Mouse (Mus musculus) intestine, embryonic 15.5 days (tissue): ENCODE results near the gene Sntg2. TPM values are rescaled to one million over a fixed set of nuclear protein-coding genes. Genes with fewer than 3 reads are reported as not detected.
A peak's percentile ranks its signal among the peaks of the same experiment; 100 is the strongest.

Source experiments
- ATAC-seq: fragments of 200-750 bp; cut with Nextera tagmentation; 2 replicates; pipeline ENCODE4 v1.8.0; 2017; ENCODE audit warnings: moderate TSS enrichment, moderate library complexity
- H3K27ac ChIP-seq: fragments of 300-500 bp; sonication (generic); 2 replicates; pipeline ENCODE4 v1.5.1; 2015; ENCODE audit warnings: mild to moderate bottlenecking, inconsistent platforms
- H3K27me3 ChIP-seq: fragments of 300-500 bp; sonication (generic); replicated peaks from 2 replicates; pipeline ENCODE4 v1.6.1; 2015; ENCODE audit warnings: inconsistent platforms
- H3K36me3 ChIP-seq: fragments of 300-500 bp; sonication (generic); 2 replicates; pipeline ENCODE4 v1.6.1; 2015; ENCODE audit warnings: inconsistent platforms
- H3K4me1 ChIP-seq: fragments of 300-500 bp; sonication (generic); replicated peaks from 2 replicates; pipeline ENCODE4 v1.6.1; 2015; ENCODE audit warnings: inconsistent platforms
- H3K4me2 ChIP-seq: fragments of 300-500 bp; sonication (generic); replicated peaks from 2 replicates; pipeline ENCODE4 v1.6.1; 2015; ENCODE audit warnings: mild to moderate bottlenecking, inconsistent platforms
- H3K4me3 ChIP-seq: fragments of 300-500 bp; sonication (generic); replicated peaks from 2 replicates; pipeline ENCODE4 v1.5.1; 2015; ENCODE audit warnings: inconsistent platforms
- H3K9ac ChIP-seq: fragments of 300-500 bp; sonication (generic); 2 replicates; pipeline ENCODE4 v1.6.1; 2015; ENCODE audit warnings: inconsistent platforms
- H3K9me3 ChIP-seq: fragments of 300-500 bp; sonication (generic); 2 replicates; pipeline ENCODE4 v1.6.1; 2016; ENCODE audit warnings: inconsistent platforms
- WGBS: fragments of 180-500 bp; shearing (Covaris S2); methylation state at CpG from one replicate; pipeline ENCODE4 v1.1.7; 2015; 5-methylcytosine and 5-hydroxymethylcytosine counted together
- polyA plus RNA-seq: library from polyadenylated mRNA; unstranded; fragments of >200 nt; fragmentation: Nextera tagmentation; extraction: Ambion mirVana; gene quantifications from 2 replicates; pipeline ENCODE4 v1.2.1, GENCODE M21; 2015

The Sntg2 gene
- polyA plus RNA-seq, 1 experiment from 2014 or later: 27.6 TPM

DNA sequence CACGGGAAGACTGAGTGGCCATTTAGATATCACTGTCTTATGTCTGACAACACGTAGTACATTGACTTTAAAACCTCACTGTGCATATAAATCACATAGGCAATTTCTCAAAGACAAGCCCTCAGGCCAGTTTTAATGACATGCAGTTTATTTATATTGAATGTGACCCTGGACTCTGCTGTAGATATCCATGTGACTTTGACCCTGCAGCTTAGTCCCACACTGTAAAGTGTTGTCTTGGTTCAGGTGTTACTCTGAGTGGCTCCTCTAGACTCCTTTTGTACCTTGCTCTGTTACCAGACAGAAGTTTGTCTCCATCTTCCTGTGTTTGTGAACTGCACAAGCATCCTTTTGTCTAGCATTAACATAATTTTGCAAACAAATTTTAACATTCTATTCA lies 112.0 kb downstream of the Sntg2 start:
- no peaks in the 10 kb centered on the region for H3K36me3 ChIP-seq
- H3K9me3 ChIP-seq: no peaks in the 10 kb centered on the region
- H3K4me1 ChIP-seq: no peaks in the 10 kb centered on the region
- no peak overlapping the region for H3K27ac ChIP-seq
- ATAC-seq: peak; percentile 53; the same call in 1 of the 2 replicates
- H3K9ac ChIP-seq: no peak overlapping the region
- no peaks in the 10 kb centered on the region for H3K27me3 ChIP-seq
- WGBS: 13% methylated on average over 2 of the region's 2 CpGs
- no peak overlapping the region for H3K4me2 ChIP-seq
- no peak overlapping the region for H3K4me3 ChIP-seq

GRCm38 (mm10) chr12:30258641-30259040 lies 114.5 kb downstream of the Sntg2 start:
- Histone ChIP-seq H3K4me2 (no peak overlapping the region), H3K9ac (no peak overlapping the region), H3K4me1 (no peaks in the 10 kb centered on the region), H3K27ac (no peak overlapping the region), H3K4me3 (no peak overlapping the region), H3K27me3 (no peaks in the 10 kb centered on the region), H3K36me3 (no peaks in the 10 kb centered on the region), H3K9me3 (no peaks in the 10 kb centered on the region)
- no peak for ATAC-seq
- 52% methylated on average over 2 of the region's 2 CpGs for WGBS

- Histone ChIP-seq H3K36me3 (no peaks in the 10 kb centered on the region), H3K9ac (no peak overlapping the region), H3K4me1 (no peaks in the 10 kb centered on the region), H3K27ac (no peak overlapping the region), H3K9me3 (no peaks in the 10 kb centered on the region), H3K27me3 (no peaks in the 10 kb centered on the region), H3K4me2 (no peak overlapping the region), H3K4me3 (no peak overlapping the region)
- 92% methylated on average over 7 of the region's 7 CpGs for WGBS
- no peak for ATAC-seq
These were observed 115.5 kb downstream of the Sntg2 start for GRCm38 (mm10) chr12:30257664-30258063.

DNA sequence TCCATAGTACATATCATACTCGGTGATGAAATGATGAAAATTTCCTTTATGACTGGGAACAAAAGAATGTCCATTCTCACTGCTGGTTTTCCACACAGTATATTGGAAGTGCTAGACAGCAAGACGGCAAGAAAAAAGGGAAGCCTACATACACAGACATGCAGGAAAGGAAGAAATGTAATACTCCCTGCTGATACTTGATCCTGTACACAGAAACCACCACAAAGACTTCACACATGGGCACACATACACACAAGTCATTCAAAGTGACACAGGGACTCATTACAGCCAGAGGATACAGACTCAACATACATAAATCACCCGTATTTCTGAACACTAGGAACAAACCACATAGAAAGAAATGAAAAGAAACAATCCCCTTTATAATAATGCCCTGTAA lies 117.0 kb downstream of the Sntg2 start:
- H3K27ac ChIP-seq: no peak overlapping the region
- no peaks in the 10 kb centered on the region for H3K36me3 ChIP-seq
- WGBS: 85% methylated on average over 3 of the region's 3 CpGs
- H3K4me1 ChIP-seq: no peaks in the 10 kb centered on the region
- no peak overlapping the region for H3K4me2 ChIP-seq
- ATAC-seq: no peak
- H3K9ac ChIP-seq: no peak overlapping the region
- no peak overlapping the region for H3K4me3 ChIP-seq
- H3K27me3 ChIP-seq: no peaks in the 10 kb centered on the region
- no peaks in the 10 kb centered on the region for H3K9me3 ChIP-seq

DNA sequence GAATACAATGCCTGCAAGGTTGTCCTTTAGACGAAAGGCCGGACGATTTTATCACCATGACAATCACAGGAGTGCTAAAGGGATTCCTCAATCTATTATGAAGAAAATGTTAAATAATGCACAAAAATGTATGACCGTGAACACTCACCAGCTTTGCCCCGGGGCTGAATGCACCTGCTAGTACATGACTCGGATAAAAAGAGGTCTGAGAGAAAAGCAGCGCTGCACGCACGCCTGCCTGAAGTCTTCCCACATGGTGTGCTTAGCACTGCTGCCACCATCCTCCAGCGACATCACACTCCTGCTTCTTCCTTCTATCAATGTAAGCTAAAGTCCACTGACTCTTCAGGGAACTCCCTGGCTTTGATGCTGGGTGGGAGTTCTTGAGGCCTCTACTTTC lies 118.6 kb downstream of the Sntg2 start:
- Histone ChIP-seq H3K27me3 (no peaks in the 10 kb centered on the region), H3K4me3 (no peak overlapping the region), H3K4me1 (no peaks in the 10 kb centered on the region), H3K27ac (no peak overlapping the region), H3K9me3 (no peaks in the 10 kb centered on the region), H3K36me3 (no peaks in the 10 kb centered on the region), H3K4me2 (no peak overlapping the region), H3K9ac (no peak overlapping the region)
- WGBS: 93% methylated on average over 10 of the region's 10 CpGs
- ATAC-seq: no peak

DNA sequence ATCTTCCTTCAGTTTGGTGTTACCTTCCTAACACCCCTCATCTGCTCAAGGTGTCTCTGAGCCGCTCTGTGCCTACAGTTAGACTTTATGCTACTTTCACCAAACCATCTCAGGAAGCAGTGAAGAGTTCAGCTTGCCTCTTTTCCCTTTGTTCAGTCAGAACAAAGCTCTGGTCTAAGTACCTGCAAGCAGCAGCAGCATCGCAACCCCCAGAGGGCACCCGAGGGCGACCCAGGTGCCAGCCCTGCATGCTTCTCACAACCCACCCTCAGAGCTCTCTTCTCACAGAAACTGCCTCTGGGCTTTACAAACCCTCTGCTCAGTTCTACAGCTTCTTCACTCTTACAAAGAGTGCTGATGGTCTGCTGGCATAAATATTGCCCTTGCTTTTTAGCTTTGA lies 120.8 kb downstream of the Sntg2 start:
- Histone ChIP-seq H3K27me3 (no peaks in the 10 kb centered on the region), H3K36me3 (no peaks in the 10 kb centered on the region), H3K9me3 (no peaks in the 10 kb centered on the region), H3K4me3 (no peak overlapping the region), H3K4me1 (no peaks in the 10 kb centered on the region), H3K4me2 (no peak overlapping the region), H3K27ac (no peak overlapping the region), H3K9ac (no peak overlapping the region)
- 93% methylated on average over 4 of the region's 4 CpGs for WGBS
- ATAC-seq: no peak

- H3K27ac ChIP-seq: no peak overlapping the region
- no peaks in the 10 kb centered on the region for H3K36me3 ChIP-seq
- no peaks in the 10 kb centered on the region for H3K9me3 ChIP-seq
- WGBS: 92% methylated on average over 8 of the region's 8 CpGs
- no peaks in the 10 kb centered on the region for H3K27me3 ChIP-seq
- H3K9ac ChIP-seq: no peak overlapping the region
- ATAC-seq: no peak
- H3K4me1 ChIP-seq: no peaks in the 10 kb centered on the region
- no peak overlapping the region for H3K4me2 ChIP-seq
- H3K4me3 ChIP-seq: no peak overlapping the region
These were observed 121.8 kb downstream of the Sntg2 start for GRCm38 (mm10) chr12:30251283-30251829.

- H3K36me3 ChIP-seq: no peaks in the 10 kb centered on the region
- no peaks in the 10 kb centered on the region for H3K9me3 ChIP-seq
- no peak overlapping the region for H3K9ac ChIP-seq
- 0 out of 2 replicates have a peak, but pooled peaks cover 2% of the 10 kb centered on the region for H3K4me1 ChIP-seq
- no peak overlapping the region for H3K4me2 ChIP-seq
- H3K4me3 ChIP-seq: no peak overlapping the region
- H3K27me3 ChIP-seq: no peaks in the 10 kb centered on the region
- no peak overlapping the region for H3K27ac ChIP-seq
- 88% methylated on average over 3 of the region's 3 CpGs for WGBS
- no peak for ATAC-seq
These were observed 124.1 kb downstream of the Sntg2 start for GRCm38 (mm10) chr12:30249068-30249467.

DNA sequence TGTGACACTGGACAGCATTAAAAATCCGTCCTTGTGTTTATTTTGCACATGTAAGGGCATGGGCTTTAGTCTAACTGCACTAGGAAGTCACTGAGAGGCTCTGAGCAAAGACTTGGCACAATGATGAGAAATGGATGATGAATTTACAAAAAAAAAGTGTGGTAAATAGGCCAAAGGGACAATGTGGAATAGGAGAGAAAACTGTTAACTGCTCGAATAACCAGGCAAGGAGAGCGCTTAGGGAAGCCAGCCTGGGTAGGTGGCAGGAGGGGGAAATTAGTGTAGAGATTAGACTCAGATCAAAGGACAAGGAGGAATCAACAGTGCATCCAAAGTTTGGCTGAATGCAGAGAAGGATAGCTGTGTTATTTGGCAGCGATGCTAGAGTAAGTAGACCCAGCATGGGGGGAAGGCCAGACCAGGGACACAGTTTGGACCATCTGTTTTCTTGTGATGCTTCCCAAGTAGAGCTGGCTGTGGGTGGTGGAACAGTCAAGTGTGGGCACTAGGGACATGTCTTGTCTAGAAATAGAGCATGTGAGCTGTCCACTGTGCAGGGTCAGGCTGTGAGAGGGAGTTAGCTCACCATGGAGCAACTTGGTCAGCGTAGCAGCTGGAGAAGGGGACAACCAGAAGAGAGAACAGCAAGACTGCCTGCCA lies 126.8 kb downstream of the Sntg2 start:
- H3K9ac ChIP-seq: no peak overlapping the region
- H3K4me2 ChIP-seq: no peak overlapping the region
- 78% methylated on average over 5 of the region's 5 CpGs for WGBS
- H3K4me3 ChIP-seq: no peak overlapping the region
- H3K36me3 ChIP-seq: no peaks in the 10 kb centered on the region
- no peaks in the 10 kb centered on the region for H3K27me3 ChIP-seq
- 0 out of 2 replicates have a peak, but pooled peaks cover 2% of the 10 kb centered on the region for H3K4me1 ChIP-seq
- H3K27ac ChIP-seq: 0 out of 2 replicates have a peak overlapping the region, but pooled peaks have one; percentile 15
- H3K9me3 ChIP-seq: no peaks in the 10 kb centered on the region
- ATAC-seq: no peak

GRCm38 (mm10) chr12:30244194-30244593 lies 129.0 kb downstream of the Sntg2 start:
- H3K4me3 ChIP-seq: no peak overlapping the region

DNA sequence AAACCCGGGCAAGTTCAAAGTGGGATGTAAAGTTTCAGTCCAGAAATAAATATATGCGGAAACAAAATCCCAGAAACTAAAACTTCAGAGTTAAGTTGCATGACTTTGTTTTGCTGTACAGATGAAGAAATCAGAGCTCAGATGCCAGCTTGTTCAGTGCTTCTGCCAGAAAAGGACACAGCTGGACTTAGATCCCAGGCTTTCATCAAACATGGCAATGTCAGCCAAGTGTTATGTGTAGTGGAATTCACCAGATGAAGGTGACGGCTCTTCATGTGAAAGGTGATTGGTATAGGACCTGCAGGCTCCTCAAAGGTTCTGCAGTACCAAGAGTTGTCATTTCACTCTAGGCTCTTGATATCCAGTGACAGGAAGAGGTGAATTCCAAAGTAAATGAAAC lies 132.3 kb downstream of the Sntg2 start:
- Histone ChIP-seq H3K27ac (no peak overlapping the region), H3K36me3 (no peaks in the 10 kb centered on the region), H3K9me3 (no peaks in the 10 kb centered on the region), H3K4me2 (no peak overlapping the region), H3K4me1 (0 out of 2 replicates have a peak, but pooled peaks cover 2% of the 10 kb centered on the region), H3K9ac (no peak overlapping the region), H3K4me3 (no peak overlapping the region), H3K27me3 (no peaks in the 10 kb centered on the region)
- ATAC-seq: no peak
- WGBS: 85% methylated on average over 3 of the region's 3 CpGs

More at GRCm38 (mm10) chr12:30244194-30244593, 129.0 kb downstream of the Sntg2 start:
- 41% methylated on average over 2 of the region's 2 CpGs for WGBS
- no peak overlapping the region for H3K4me2 ChIP-seq
- no peak overlapping the region for H3K9ac ChIP-seq
- ATAC-seq: no peak
- no peaks in the 10 kb centered on the region for H3K36me3 ChIP-seq
- H3K4me1 ChIP-seq: 0 out of 2 replicates have a peak, but pooled peaks cover 2% of the 10 kb centered on the region
- peak overlapping the region; percentile 32; the same call in 1 of the 2 replicates for H3K27ac ChIP-seq
- no peaks in the 10 kb centered on the region for H3K27me3 ChIP-seq
- H3K9me3 ChIP-seq: no peaks in the 10 kb centered on the region

DNA sequence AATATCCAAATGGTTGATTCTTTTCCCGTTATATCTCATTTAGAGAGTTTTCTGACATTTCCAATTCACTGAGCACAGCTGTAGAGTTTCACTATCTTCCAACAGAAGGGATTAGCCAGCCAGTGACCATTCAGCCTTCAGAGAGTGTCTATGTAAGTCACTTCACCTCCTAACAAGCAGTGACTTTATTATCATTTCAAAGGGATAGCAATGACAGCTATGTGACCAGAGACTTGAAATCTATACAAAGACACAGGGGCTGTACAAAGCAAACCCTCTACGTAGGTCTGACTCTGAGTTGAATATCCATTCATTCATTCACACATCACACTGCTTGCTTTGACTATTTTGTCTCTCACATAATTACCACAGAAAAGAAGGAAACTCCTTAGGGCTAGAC lies 138.2 kb downstream of the Sntg2 start:
- H3K9me3 ChIP-seq: no peaks in the 10 kb centered on the region
- no peak for ATAC-seq
- no peak overlapping the region for H3K4me2 ChIP-seq
- no peaks in the 10 kb centered on the region for H3K27me3 ChIP-seq
- no peak overlapping the region for H3K4me3 ChIP-seq
- no peak overlapping the region for H3K27ac ChIP-seq
- H3K9ac ChIP-seq: no peak overlapping the region
- H3K4me1 ChIP-seq: no peaks in the 10 kb centered on the region
- no peaks in the 10 kb centered on the region for H3K36me3 ChIP-seq
- WGBS: 68% methylated on average over 2 of the region's 2 CpGs

DNA sequence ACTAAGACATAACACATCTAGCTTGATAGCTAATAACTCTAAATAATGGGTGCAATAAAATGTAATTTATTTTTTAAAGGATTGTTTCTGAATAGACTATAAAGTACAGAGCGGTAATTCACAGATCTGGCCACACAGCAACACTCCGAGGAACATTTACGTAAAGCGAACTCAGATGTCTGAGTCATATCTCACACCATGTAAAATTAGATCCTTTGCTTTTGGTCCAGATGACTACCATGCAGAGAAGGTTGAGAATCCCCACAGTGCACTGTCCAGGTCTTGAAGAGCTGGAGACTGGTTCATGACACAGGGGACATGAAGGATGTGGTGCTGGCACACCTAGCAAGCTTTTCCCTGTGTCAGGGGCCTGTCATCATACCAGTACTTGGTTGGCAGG lies 145.2 kb downstream of the Sntg2 start:
- Histone ChIP-seq H3K4me3 (no peak overlapping the region), H3K4me1 (no peaks in the 10 kb centered on the region), H3K9me3 (no peaks in the 10 kb centered on the region), H3K27ac (no peak overlapping the region), H3K4me2 (no peak overlapping the region), H3K9ac (no peak overlapping the region), H3K36me3 (no peaks in the 10 kb centered on the region), H3K27me3 (no peaks in the 10 kb centered on the region)
- ATAC-seq: no peak
- 88% methylated on average over 4 of the region's 4 CpGs for WGBS
